Mouse (Mus musculus) myocyte (in vitro differentiated cells): ENCODE measurements at regions not wholly inside any gene's neighbourhood (a gene's known extent, or its start where the extent isn't known, plus 50 kb on each side); places are given as distances from the start of the nearest gene placed in this dataset.

Experiments
- H3K27me3 ChIP-seq: one replicate; pipeline ENCODE4 v1.6.1; 2011; ENCODE audit not compliant: control insufficient read depth, insufficient read depth, insufficient read length
- H3K36me3 ChIP-seq: one replicate; pipeline ENCODE4 v1.6.1; 2011; ENCODE audit not compliant: control insufficient read depth, insufficient read depth
- H3K4me2 ChIP-seq: one replicate; pipeline ENCODE4 v1.6.1; 2011; ENCODE audit warnings: low read depth, control low read depth
- H3K4me3 ChIP-seq: one replicate; pipeline ENCODE4 v1.5.1; 2011; ENCODE audit warnings: mild to moderate bottlenecking, control low read depth, moderate library complexity
- H3K79me2 ChIP-seq: one replicate; pipeline ENCODE4 v1.6.1; 2011; ENCODE audit not compliant: control insufficient read depth, insufficient read depth
- H3ac ChIP-seq: one replicate; pipeline ENCODE4 v1.6.1; 2011; ENCODE audit not compliant: control insufficient read depth, insufficient read length
- CEBPB ChIP-seq: IDR thresholded peaks from 2 replicates; pipeline ENCODE4 v1.6.1; 2011; ENCODE audit warnings: mild to moderate bottlenecking, moderate library complexity; ENCODE audit not compliant: poor library complexity, insufficient read depth, severe bottlenecking
- E2F4 ChIP-seq: IDR thresholded peaks from one replicate; pipeline ENCODE4 v1.6.1; 2011; ENCODE audit warnings: mild to moderate bottlenecking, control low read depth, moderate library complexity; ENCODE audit not compliant: insufficient read depth
- MAX ChIP-seq: IDR thresholded peaks from one replicate; pipeline ENCODE4 v1.6.1; 2011; ENCODE audit warnings: low read depth, mild to moderate bottlenecking, control low read depth
- MYOD1 ChIP-seq, 3 experiments: IDR thresholded peaks; one replicate each; pipeline ENCODE4 v1.6.1; 2011; ENCODE audit warnings: control low read depth in 2 of 3, low read depth in 2 of 3, mild to moderate bottlenecking in 2 of 3, moderate library complexity in 1 of 3; ENCODE audit not compliant: insufficient read length in 2 of 3, control insufficient read depth in 1 of 3
- MYOG ChIP-seq, 3 experiments: IDR thresholded peaks; one replicate each; pipeline ENCODE4 v1.6.1; 2011; ENCODE audit warnings: control low read depth in 2 of 3, low read depth in 2 of 3, mild to moderate bottlenecking in 2 of 3; ENCODE audit not compliant: insufficient read length in 2 of 3, control insufficient read depth in 1 of 3, insufficient read depth in 1 of 3
- POLR2A ChIP-seq: IDR thresholded peaks from one replicate; pipeline ENCODE4 v1.6.1; 2011; ENCODE audit warnings: low read depth, mild to moderate bottlenecking, control low read depth, moderate library complexity; ENCODE audit not compliant: insufficient read length
- POLR2AphosphoS2 ChIP-seq: IDR thresholded peaks from one replicate; pipeline ENCODE4 v1.6.1; 2011; ENCODE audit warnings: low read depth, control low read depth; ENCODE audit not compliant: insufficient read length
- REST ChIP-seq: IDR thresholded peaks from one replicate; pipeline ENCODE4 v1.6.1; 2011; ENCODE audit warnings: mild to moderate bottlenecking, control low read depth, moderate library complexity; ENCODE audit not compliant: insufficient read depth, insufficient read length
- SRF ChIP-seq: IDR thresholded peaks from one replicate; pipeline ENCODE4 v1.6.1; 2011; ENCODE audit warnings: low read depth; ENCODE audit not compliant: control insufficient read depth, insufficient read length
- TCF12 ChIP-seq: IDR thresholded peaks from one replicate; pipeline ENCODE4 v1.6.1; 2011; ENCODE audit warnings: mild to moderate bottlenecking, control low read depth; ENCODE audit not compliant: poor library complexity, insufficient read depth, severe bottlenecking
- TCF3 ChIP-seq: IDR thresholded peaks from one replicate; pipeline ENCODE4 v1.6.1; 2011; ENCODE audit warnings: low read depth, control low read depth; ENCODE audit not compliant: insufficient read length
- USF1 ChIP-seq: IDR thresholded peaks from one replicate; pipeline ENCODE4 v1.6.1; 2011; ENCODE audit warnings: low read depth, mild to moderate bottlenecking, control low read depth, moderate library complexity

GRCm38 (mm10) chr13:78640340-78640739 is 440.8 kb upstream of the Nr2f1 start:
- H3K79me2 ChIP-seq = no peaks in the 10 kb centered on the region
- no peak for TF ChIP-seq E2F4
- no peak for TF ChIP-seq POLR2A
- no peak for TF ChIP-seq USF1
- no peak for TF ChIP-seq MYOG (IDR thresholded peaks at IDR 0.05; ENCODE audit: control insufficient read depth in 1 of 3, insufficient read depth in 1 of 3, insufficient read length in 2 of 3, low read depth in 2 of 3)
- no peak for TF ChIP-seq TCF12
- TF ChIP-seq MAX = no peak
- no peak for TF ChIP-seq MYOD1 (IDR thresholded peaks at IDR 0.05; ENCODE audit: control insufficient read depth in 1 of 3, insufficient read length in 2 of 3, low read depth in 2 of 3)
- no peak for TF ChIP-seq CEBPB
- no peak for TF ChIP-seq POLR2AphosphoS2
- TF ChIP-seq REST = no peak
- TF ChIP-seq TCF3 = no peak
- TF ChIP-seq SRF = no peak
- no peaks in the 10 kb centered on the region for H3K36me3 ChIP-seq
- H3K27me3 ChIP-seq = no peaks in the 10 kb centered on the region
- H3K4me2 ChIP-seq = no peak overlapping the region
- no peak overlapping the region for H3ac ChIP-seq
- no peak overlapping the region for H3K4me3 ChIP-seq

- Histone ChIP-seq H3K79me2 (no peaks in the 10 kb centered on the region), H3ac (no peak overlapping the region), H3K36me3 (no peaks in the 10 kb centered on the region), H3K4me2 (no peak overlapping the region), H3K27me3 (no peaks in the 10 kb centered on the region), H3K4me3 (no peak overlapping the region)
- TF ChIP-seq POLR2A (no peak), SRF (no peak), MAX (no peak), REST (no peak), USF1 (no peak), TCF12 (no peak), MYOG (IDR thresholded peaks at IDR 0.05; ENCODE audit: control insufficient read depth in 1 of 3, insufficient read depth in 1 of 3, insufficient read length in 2 of 3, low read depth in 2 of 3) (no peak), CEBPB (no peak)
Observed at GRCm38 (mm10) chr13:78638462-78638861, 438.9 kb upstream of the Nr2f1 start.

GRCm38 (mm10) chr13:78631609-78632008 is 432.1 kb upstream of the Nr2f1 start:
- no peak for TF ChIP-seq MYOD1 (IDR thresholded peaks at IDR 0.05; ENCODE audit: control insufficient read depth in 1 of 3, insufficient read length in 2 of 3, low read depth in 2 of 3)
- no peak for TF ChIP-seq POLR2AphosphoS2
- TF ChIP-seq USF1 = no peak
- no peak for TF ChIP-seq SRF
- TF ChIP-seq POLR2A = no peak
- TF ChIP-seq E2F4 = no peak
- no peak for TF ChIP-seq REST
- no peak for TF ChIP-seq MYOG (IDR thresholded peaks at IDR 0.05; ENCODE audit: control insufficient read depth in 1 of 3, insufficient read depth in 1 of 3, insufficient read length in 2 of 3, low read depth in 2 of 3)
- TF ChIP-seq CEBPB = no peak
- TF ChIP-seq TCF3 = no peak
- TF ChIP-seq TCF12 = no peak
- TF ChIP-seq MAX = no peak
- H3K36me3 ChIP-seq = no peaks in the 10 kb centered on the region
- H3ac ChIP-seq = no peak overlapping the region

GRCm38 (mm10) chr13:78629041-78629727 is 429.6 kb upstream of the Nr2f1 start:
- H3K27me3 ChIP-seq = no peaks in the 10 kb centered on the region
- no peak overlapping the region for H3K4me2 ChIP-seq
- no peak overlapping the region for H3ac ChIP-seq
- H3K36me3 ChIP-seq = no peaks in the 10 kb centered on the region
- TF ChIP-seq REST = no peak
- H3K79me2 ChIP-seq = no peaks in the 10 kb centered on the region
- no peak overlapping the region for H3K4me3 ChIP-seq

More at GRCm38 (mm10) chr13:78631609-78632008, 432.1 kb upstream of the Nr2f1 start:
- H3K4me2 ChIP-seq = no peak overlapping the region
- H3K79me2 ChIP-seq = no peaks in the 10 kb centered on the region
- no peaks in the 10 kb centered on the region for H3K27me3 ChIP-seq
- no peak overlapping the region for H3K4me3 ChIP-seq

- Histone ChIP-seq H3ac (no peak overlapping the region), H3K4me2 (no peak overlapping the region), H3K4me3 (no peak overlapping the region), H3K79me2 (no peaks in the 10 kb centered on the region), H3K36me3 (no peaks in the 10 kb centered on the region), H3K27me3 (no peaks in the 10 kb centered on the region)
- TF ChIP-seq MAX = no peak
- no peak for TF ChIP-seq MYOD1 (IDR thresholded peaks at IDR 0.05; ENCODE audit: control insufficient read depth in 1 of 3, insufficient read length in 2 of 3, low read depth in 2 of 3)
- TF ChIP-seq TCF3 = no peak
- no peak for TF ChIP-seq USF1
- no peak for TF ChIP-seq POLR2A
- TF ChIP-seq TCF12 = no peak
- no peak for TF ChIP-seq SRF
- TF ChIP-seq POLR2AphosphoS2 = no peak
- TF ChIP-seq CEBPB = no peak
Observed at GRCm38 (mm10) chr13:78623652-78624051, 424.1 kb upstream of the Nr2f1 start.
